Mouse (Mus musculus): Measurements from ENCODE around the gene Pkd1.

Pkd1 gene

DNA sequence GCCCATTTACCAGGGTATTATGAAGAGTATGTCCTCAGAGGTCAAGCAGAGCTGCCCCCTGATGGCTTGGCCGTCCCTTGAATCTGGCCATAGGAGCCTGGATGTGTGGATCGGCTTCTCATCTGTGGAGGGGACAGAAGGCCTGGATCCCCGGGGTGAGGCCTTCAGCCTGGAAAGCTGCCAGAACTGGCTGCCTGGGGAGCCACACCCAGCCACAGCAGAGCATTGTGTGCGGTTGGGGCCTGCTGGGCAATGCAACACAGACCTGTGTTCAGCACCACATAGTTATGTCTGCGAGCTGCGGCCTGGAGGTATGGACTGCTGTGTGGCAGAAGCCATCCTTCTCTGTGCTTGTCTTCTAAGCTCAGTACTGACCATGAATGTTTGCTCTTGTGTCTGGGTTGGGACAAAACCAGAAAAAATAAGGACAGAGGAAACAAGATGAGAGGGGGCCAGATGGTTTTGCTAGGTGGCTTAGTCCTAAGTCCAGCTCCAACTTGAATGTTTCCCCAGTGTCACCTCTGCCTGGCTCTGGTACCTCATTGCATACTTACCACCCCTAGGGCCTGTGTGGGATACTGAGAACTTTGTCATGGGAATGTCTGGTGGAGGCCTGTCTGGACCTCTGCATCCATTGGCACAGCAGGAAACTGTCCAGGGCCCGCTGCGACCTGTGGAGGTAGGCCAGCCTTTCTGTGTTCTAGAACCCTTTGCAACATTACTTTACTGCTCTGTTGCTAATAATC lies 17.6 kb downstream of the Pkd1 start:
- no peak for DNase-seq (ENCODE audit: low spot score in 2 of 2)

DNA sequence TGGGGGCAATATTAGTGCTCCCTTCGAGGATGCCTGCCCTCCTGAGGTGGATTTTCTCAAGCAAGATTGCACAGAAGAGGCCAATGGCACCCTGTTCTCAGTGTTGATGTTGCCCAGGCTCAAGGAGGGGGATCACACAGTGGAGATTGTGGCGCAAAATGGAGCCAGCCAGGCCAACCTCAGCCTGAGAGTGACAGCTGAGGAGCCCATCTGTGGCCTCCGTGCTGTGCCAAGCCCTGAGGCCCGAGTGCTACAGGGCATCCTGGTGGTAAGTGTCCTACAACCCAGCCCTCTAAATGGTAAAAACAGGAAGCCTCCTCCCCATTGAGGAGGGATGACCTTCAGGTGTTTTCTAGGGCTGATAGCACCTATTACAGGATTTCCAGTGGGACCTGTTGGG lies 20.2 kb downstream of the Pkd1 start:
- DNase-seq (ENCODE audit: low spot score in 2 of 2) = no peak

DNA sequence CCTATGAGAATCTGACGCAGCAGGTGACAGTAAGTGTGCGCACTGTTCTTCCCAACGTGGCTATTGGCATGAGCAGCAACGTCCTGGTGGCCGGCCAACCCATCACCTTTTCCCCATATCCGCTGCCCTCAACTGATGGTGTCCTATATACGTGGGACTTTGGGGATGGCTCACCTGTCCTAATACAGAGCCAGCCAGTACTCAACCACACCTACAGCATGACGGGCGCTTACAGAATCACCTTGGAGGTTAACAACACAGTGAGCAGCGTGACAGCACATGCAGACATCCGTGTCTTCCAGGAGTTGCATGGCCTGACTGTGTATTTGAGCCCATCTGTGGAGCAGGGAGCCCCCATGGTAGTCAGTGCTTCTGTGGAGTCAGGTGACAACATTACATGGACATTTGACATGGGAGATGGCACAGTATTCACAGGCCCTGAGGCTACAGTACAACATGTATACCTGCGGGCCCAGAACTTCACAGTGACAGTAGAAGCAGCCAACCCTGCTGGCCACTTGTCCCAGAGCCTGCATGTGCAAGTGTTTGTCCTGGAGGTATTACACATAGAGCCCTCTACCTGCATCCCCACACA lies 23.1 kb downstream of the Pkd1 start:
- no peak for DNase-seq (ENCODE audit: low spot score in 2 of 2)

GRCm38 (mm10) chr17:24573811-24574210 lies 24.2 kb downstream of the Pkd1 start:
- no peak for DNase-seq (ENCODE audit: low spot score in 2 of 2)

GRCm38 (mm10) chr17:24579532-24579931 lies 29.9 kb downstream of the Pkd1 start:
- no peak for DNase-seq (ENCODE audit: low spot score in 2 of 2)

GRCm38 (mm10) chr17:24580287-24580686 lies 30.7 kb downstream of the Pkd1 start:
- DNase-seq (ENCODE audit: low spot score in 2 of 2) = no peak

DNA sequence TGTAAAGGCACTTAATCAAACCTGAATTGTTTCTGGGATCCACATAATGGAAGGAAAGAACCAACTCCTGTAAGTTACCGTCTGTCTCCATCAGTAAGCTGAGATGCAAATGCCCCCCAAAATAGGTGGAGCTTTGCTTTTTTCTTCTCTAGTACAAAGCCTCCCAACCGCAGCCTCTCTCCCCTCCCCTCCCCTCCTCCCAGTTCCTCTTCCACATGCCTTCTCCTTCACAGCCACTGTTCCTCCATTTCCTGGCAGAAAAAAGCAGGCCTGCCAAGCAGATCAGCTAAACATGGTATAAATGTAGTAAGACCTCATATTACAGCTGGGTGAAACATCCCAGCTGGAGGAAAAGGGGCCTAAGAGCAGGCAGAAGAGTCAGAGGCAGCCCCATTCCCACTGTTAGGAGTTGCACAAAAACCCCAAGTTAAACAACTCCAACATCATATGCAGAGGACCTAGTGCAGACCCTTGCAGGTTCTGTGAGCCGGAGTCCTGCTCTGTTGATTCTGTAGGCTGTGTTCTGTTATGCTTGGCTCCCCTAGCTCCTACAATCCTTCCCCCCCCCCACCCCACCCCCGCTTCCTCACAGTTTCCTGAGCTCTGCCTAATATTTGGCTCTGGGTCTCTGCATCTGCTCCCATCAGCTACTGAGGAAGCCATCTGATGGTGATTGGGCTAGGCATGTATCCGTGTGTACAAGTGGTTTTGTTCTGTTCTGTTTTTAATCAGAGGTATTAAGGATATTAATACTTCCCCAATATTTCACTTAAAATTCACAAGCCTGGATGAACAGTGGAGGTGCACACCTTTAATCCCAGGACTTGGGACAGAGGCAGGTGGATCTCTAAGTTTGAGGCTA lies 34.2 kb downstream of the Pkd1 start:
- no peak for DNase-seq (ENCODE audit: low spot score in 2 of 2)

GRCm38 (mm10) chr17:24584520-24584919 lies 34.9 kb downstream of the Pkd1 start:
- no peak for DNase-seq (ENCODE audit: low spot score in 2 of 2)

DNA sequence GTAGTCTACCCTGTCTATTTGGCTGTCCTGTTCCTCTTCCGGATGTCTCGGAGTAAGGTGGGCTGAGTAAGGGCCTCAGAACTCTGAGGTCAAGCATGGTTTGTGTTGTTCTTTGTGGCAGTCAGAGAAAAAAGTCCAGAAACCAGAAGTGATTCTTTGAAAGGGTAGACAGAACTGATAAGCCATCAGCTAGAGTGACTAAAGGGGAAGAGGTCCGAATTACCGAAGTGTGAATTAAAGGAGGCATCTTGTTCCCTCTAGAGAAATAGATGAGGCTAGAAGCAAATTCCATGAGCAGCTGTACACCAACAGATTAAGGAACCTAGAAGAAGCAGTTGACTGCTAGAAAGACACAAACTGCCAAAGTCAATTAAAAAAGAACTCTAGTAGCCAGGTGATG lies 36.9 kb downstream of the Pkd1 start:
- no peak for DNase-seq (ENCODE audit: low spot score in 2 of 2)

GRCm38 (mm10) chr17:24590943-24591342 lies 41.3 kb downstream of the Pkd1 start:
- no peak for DNase-seq (ENCODE audit: low spot score in 2 of 2)

GRCm38 (mm10) chr17:24591695-24592094 lies 42.1 kb downstream of the Pkd1 start:
- DNase-seq (ENCODE audit: low spot score in 2 of 2) = no peak

DNA sequence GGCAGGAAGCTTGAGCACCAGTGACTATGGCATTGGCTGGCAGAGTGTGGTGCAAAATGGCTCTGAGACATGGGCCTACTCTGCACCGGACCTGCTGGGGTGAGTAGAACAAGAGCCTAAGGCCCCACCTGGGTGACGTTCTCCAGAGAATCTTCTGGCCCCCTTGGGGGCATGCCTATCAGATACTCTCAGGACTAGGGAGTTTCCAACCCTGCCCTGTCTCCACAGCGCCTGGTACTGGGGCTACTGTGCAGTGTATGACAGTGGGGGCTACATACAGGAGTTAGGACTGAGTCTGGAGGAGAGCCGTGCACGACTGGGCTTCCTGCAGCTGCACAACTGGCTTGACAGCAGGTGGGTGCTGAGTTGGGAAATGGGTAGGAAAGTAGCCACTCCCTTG lies 43.6 kb downstream of the Pkd1 start:
- DNase-seq (ENCODE audit: low spot score in 2 of 2) = no peak

DNA sequence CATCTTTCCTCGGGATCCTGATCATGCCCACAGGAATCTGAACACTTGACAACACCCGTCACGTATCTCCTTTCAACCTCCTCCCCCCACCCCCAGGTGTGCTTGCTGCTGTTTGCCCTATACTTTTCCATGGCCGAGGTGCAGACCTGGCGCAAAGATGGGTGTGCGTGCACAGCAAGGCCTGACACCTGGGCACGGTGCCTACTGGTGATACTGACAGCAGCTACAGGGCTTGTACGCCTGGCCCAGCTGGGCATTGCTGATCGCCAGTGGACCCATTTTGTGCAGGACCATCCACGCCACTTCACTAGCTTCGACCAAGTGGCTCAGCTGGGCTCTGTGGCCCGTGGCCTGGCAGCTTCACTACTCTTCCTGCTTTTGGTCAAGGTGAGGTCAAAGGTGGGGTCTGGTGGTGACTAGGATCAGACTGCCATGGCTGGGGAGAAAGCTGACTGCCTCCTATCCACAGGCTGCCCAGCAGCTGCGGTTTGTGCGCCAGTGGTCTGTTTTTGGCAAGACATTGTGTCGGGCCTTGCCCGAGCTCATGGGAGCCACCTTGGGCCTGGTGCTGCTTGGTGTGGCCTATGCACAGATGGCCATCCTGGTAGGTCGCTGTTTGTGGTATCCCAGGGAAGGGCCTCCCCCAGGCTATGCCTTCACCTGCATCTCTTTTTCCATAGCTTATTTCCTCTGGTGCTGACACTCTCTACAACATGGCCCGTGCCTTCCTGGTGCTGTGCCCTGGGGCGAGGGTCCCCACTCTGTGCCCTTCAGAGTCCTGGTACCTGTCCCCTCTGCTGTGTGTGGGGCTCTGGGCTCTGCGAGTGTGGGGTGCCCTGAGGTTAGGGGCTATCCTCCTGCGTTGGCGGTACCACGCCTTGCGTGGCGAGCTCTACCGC lies 44.6 kb downstream of the Pkd1 start:
- no peak for DNase-seq (ENCODE audit: low spot score in 2 of 2)

DNA sequence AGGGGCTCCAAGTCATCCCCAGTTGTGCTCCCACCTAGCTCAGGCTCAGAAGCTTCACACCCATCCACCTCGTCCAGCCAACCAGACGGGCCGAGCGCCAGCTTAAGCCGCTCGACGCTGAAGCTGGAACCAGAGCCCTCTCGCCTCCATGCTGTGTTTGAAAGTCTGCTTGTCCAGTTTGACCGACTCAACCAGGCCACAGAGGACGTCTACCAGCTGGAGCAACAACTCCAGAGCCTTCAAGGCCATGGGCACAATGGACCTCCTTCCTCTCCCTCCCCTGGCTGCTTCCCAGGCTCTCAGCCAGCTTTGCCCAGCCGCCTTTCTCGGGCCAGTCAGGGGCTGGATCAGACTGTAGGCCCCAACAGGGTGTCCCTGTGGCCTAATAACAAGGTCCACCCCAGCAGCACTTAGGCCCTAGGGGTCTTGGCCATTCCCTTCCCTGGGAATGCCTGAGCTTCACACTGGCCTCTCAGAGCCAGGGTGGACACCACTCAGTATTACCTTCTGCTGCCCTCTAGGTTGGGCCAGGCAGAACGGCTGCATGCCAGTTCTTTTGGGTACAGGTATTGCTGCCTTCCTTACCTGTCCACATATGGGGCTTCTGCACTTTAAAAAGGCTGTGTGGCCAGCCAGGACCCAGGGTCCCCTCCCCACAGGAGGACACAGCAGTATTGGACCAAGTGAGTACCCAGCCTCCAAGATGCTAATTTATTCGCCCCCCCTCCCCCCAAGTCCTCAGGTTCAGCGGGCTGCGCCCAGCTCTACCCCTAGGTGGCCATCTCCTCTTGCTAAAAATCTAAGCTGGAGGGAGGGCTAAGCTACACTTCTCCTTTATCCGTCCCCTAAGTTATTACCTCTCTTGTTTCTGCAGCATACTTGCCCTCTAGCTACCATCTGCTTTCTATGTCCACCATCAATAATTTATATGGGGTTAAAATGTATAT lies 45.8 kb downstream of the Pkd1 start:
- no peak for DNase-seq (ENCODE audit: low spot score in 2 of 2)

GRCm38 (mm10) chr17:24596073-24596466 lies 46.4 kb downstream of the Pkd1 start:
- DNase-seq (ENCODE audit: low spot score in 2 of 2) = no peak

GRCm38 (mm10) chr17:24596471-24597183 lies 47.0 kb downstream of the Pkd1 start:
- DNase-seq (ENCODE audit: low spot score in 2 of 2) = no peak

DNA sequence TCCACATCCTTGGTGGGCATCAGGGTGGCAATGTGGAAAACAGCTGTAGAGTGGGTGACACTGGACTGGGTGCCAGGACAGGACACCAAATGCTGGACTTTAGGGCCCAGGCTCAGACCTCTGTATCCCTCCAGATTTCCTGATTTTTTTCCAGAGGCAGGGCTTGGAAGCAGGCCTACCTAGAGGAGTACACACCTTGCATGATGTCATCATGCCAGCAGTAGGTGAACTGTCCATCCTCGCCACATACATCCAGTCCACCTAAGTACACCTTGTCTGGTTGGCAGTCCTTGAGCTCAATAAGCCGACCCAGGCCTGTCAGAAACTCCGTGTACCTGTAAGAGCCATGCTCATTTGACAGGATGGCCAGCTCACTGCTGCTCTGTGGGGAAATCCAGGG lies 48.4 kb downstream of the Pkd1 start:
- no peak for DNase-seq (ENCODE audit: low spot score in 2 of 2)

- no peak for DNase-seq (ENCODE audit: low spot score in 2 of 2)
Measured at GRCm38 (mm10) chr17:24600502-24600901, 50.9 kb downstream of the Pkd1 start.

DNA sequence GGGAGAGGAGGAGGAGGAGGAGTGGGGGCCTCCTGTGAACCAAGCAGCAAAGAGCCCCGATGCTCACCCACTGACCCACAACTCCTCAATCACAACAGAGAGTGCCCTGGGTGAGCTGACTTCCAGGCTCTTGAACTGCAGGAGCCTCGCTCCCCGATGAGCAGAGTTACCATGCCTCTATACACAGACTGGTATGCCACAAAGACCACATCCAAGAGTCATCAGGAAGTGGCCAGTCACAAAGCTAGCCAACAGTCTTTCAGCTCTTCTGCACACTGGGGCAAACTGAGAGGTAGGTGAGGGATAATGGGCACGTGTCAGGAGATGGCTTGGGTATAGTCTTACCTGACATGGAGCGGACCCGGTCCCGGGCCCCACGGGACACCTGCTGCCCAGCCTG lies 54.3 kb downstream of the Pkd1 start:
- no peak for DNase-seq (ENCODE audit: low spot score in 2 of 2)

GRCm38 (mm10) chr17:24604557-24604956 lies 54.9 kb downstream of the Pkd1 start:
- DNase-seq (ENCODE audit: low spot score in 2 of 2) = no peak
